Comparison of ENCODE assay signal across 19 mouse cellular contexts in genomic region chr19:53196961-53197360, GRCm38 (mm10).
"Had no signal": no experiment of that assay in that cellular context is flagged by ENCODE, and none has a peak within 500 bp of the region (broad histone marks: within the 10 kb centered on the region; RNA-seq: fewer than 3 reads in every experiment).

No protein-coding gene starts in this region.

- H3K36me3 ChIP-seq: midbrain, embryonic 12.5 days; neural tube, embryonic 13.5 days; neural tube, embryonic 15.5 days had no signal

- H3K27me3 ChIP-seq: midbrain, embryonic 12.5 days; neural tube, embryonic 13.5 days; neural tube, embryonic 15.5 days had no signal

- ATAC-seq: midbrain, embryonic 16.5 days had no signal

- DNase-seq: lung, adult 18-20 months; lung, embryonic 14.5 days; lung, postnatal 10 days; lung, postnatal 4 days; midbrain, embryonic 14.5 days; retina, postnatal 1 day; right cerebral cortex, adult 18-20 months; right cerebral cortex, postnatal 25 days; right cerebral cortex, postnatal 4 days; thymus, adult 18-20 months; thymus, postnatal 14 days; thymus, postnatal 36 days had no signal

- H3K9me3 ChIP-seq: midbrain, embryonic 10.5 days; midbrain, embryonic 12.5 days; neural tube, embryonic 13.5 days; neural tube, embryonic 15.5 days had no signal

- H3K9ac ChIP-seq: liver, embryonic 14.5 days; lung, embryonic 14.5 days; midbrain, embryonic 12.5 days; neural tube, embryonic 13.5 days; neural tube, embryonic 15.5 days had no signal

- H3K4me3 ChIP-seq: midbrain, embryonic 10.5 days; midbrain, embryonic 12.5 days; myocyte; neural tube, embryonic 13.5 days; neural tube, embryonic 15.5 days had no signal

- H3K27ac ChIP-seq: liver, embryonic 14.5 days; midbrain, embryonic 10.5 days; midbrain, embryonic 12.5 days; neural tube, embryonic 13.5 days; neural tube, embryonic 15.5 days had no signal
